In the genomic region with DNA sequence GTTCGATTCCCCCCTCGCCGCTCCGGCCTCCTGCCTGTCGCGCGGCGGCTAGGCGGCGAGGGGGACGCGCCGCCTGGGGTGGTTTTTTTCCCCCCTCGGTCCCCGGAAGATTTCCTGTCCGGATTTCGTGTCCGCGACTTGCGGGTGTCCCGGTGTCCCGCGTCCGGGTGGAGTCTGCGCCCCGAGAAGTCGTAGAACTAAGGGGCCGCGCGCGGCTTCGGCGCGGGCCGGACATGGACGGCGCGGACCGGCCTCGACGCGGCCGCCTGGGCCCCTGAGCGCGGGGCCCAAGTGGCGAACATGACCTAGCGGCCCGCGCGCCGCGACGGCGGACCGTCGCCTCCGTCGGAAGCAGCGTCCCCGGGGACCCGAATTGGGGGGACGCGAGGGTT, we compare ENCODE assay signal across 8 mouse cellular contexts. TPM values are rescaled to one million over a fixed set of nuclear protein-coding genes. Genes with fewer than 3 reads are reported as not detected.
DNase-seq lines count a peak whose midpoint lies in the region; ATAC-seq and TF ChIP-seq lines count a peak whose summit lies in the region.

No protein-coding gene starts in this region.

- DNase-seq in testis, postnatal 10 days (ENCODE audit: low spot score), result no peak
- DNase-seq in liver, embryonic 11.5 days (ENCODE audit: low spot score), result no peak
- DNase-seq in stomach, postnatal 0 days (ENCODE audit: low spot score), result no peak
- no peak for DNase-seq in cerebellum, postnatal 4 days (ENCODE audit: low spot score in 2 of 2)
- no peak for DNase-seq in spleen, postnatal 4 days (ENCODE audit: low spot score in 2 of 2)

- H3K27me3 ChIP-seq in erythroblast, embryonic 14.5 days (ENCODE audit: control insufficient read depth), result no peaks in the 10 kb centered on the region
- H3K27me3 ChIP-seq in testis, adult 2 months (ENCODE audit: control insufficient read depth, insufficient read depth, low read length), result no peaks in the 10 kb centered on the region
- H3K27me3 ChIP-seq in liver, embryonic 11.5 days (replicated peaks; ENCODE audit: control insufficient read depth, insufficient read depth, low read length), result no peaks in the 10 kb centered on the region
- H3K27me3 ChIP-seq in stomach, postnatal 0 days (ENCODE audit: control insufficient read depth, insufficient read depth, low read length), result no peaks in the 10 kb centered on the region

- H3K9ac ChIP-seq in liver, embryonic 11.5 days (ENCODE audit: low read depth, low read length), result peak overlapping the region; percentile 99
- peak overlapping the region; percentile 90 for H3K9ac ChIP-seq in stomach, postnatal 0 days (ENCODE audit: low read length)

- peak overlapping the region; percentile 96 for H3K4me2 ChIP-seq in liver, embryonic 11.5 days
- H3K4me2 ChIP-seq in stomach, postnatal 0 days (replicated peaks; ENCODE audit: low read depth), result peak overlapping the region; percentile 90

- under 1% methylated on average over 63 of the region's 63 CpGs for WGBS in liver, embryonic 11.5 days
- WGBS in stomach, postnatal 0 days, result under 1% methylated on average over 63 of the region's 63 CpGs

- TF ChIP-seq CTCF in testis, adult 2 months (IDR thresholded peaks at IDR 0.05; ENCODE audit: control insufficient read depth, insufficient read depth, insufficient replicate concordance, low read depth, low read length), result no peak
- TF ChIP-seq CTCF in stomach, postnatal 0 days (IDR thresholded peaks at IDR 0.05; ENCODE audit: low read depth), result no peak

- H3K27ac ChIP-seq in testis, adult 2 months (ENCODE audit: control insufficient read depth, insufficient read depth, low read depth, low read length), result peak overlapping the region; percentile 87
- peak overlapping the region; percentile 87 for H3K27ac ChIP-seq in liver, embryonic 11.5 days (ENCODE audit: low read depth, low read length)
- peak overlapping the region; percentile 91 for H3K27ac ChIP-seq in stomach, postnatal 0 days (replicated peaks)

- no peak for TF ChIP-seq POLR2A in testis, adult 2 months (IDR thresholded peaks at IDR 0.05; ENCODE audit: control insufficient read depth, low read depth, low read length)

- no peak for TF ChIP-seq EP300 in stomach, postnatal 0 days (optimal IDR thresholded peaks at IDR 0.05)

- H3K9me3 ChIP-seq in erythroblast, embryonic 14.5 days (ENCODE audit: control insufficient read depth, low read length), result peaks cover 2% of the 10 kb centered on the region
- H3K9me3 ChIP-seq in liver, embryonic 11.5 days (ENCODE audit: control insufficient read depth, low read length), result no peaks in the 10 kb centered on the region
- no peaks in the 10 kb centered on the region for H3K9me3 ChIP-seq in stomach, postnatal 0 days (ENCODE audit: control insufficient read depth, low read length)

- H3K4me1 ChIP-seq in erythroblast, embryonic 14.5 days (ENCODE audit: control insufficient read depth), result peaks cover 66% of the 10 kb centered on the region
- peaks cover 23% of the 10 kb centered on the region for H3K4me1 ChIP-seq in testis, adult 2 months (ENCODE audit: control insufficient read depth, insufficient read depth, low read length)
- H3K4me1 ChIP-seq in liver, embryonic 11.5 days (replicated peaks; ENCODE audit: control insufficient read depth, insufficient read depth, low read length), result peaks cover 33% of the 10 kb centered on the region
- H3K4me1 ChIP-seq in stomach, postnatal 0 days (replicated peaks; ENCODE audit: control insufficient read depth, insufficient read depth), result peaks cover 10% of the 10 kb centered on the region; the same call in 1 of the 2 replicates

- peaks cover 48% of the 10 kb centered on the region for H3K36me3 ChIP-seq in erythroblast, embryonic 14.5 days (ENCODE audit: control insufficient read depth)
- no peaks in the 10 kb centered on the region; the same call in 1 of the 2 replicates for H3K36me3 ChIP-seq in testis, adult 2 months (ENCODE audit: control insufficient read depth, insufficient read depth, low read length)
- peaks cover 19% of the 10 kb centered on the region for H3K36me3 ChIP-seq in liver, embryonic 11.5 days (ENCODE audit: control insufficient read depth, insufficient read depth, low read length)
- 0 out of 2 replicates have a peak, but pooled peaks cover 3% of the 10 kb centered on the region for H3K36me3 ChIP-seq in stomach, postnatal 0 days (ENCODE audit: control insufficient read depth, insufficient read depth, low read length)

- H3K4me3 ChIP-seq in erythroblast, embryonic 14.5 days (replicated peaks), result peak overlapping the region; percentile 79
- H3K4me3 ChIP-seq in testis, adult 2 months (ENCODE audit: control insufficient read depth, low read depth, low read length), result peak overlapping the region; percentile 79
- H3K4me3 ChIP-seq in liver, embryonic 11.5 days (ENCODE audit: low read depth, low read length), result peak overlapping the region; percentile 97
- H3K4me3 ChIP-seq in stomach, postnatal 0 days (ENCODE audit: low read depth, low read length), result peak overlapping the region; percentile 91

- no peak for ATAC-seq in erythroblast, adult 5-6 weeks (replicated peaks; ENCODE audit: low FRiP score, poor library complexity, severe bottlenecking)
- no peak for ATAC-seq in liver, embryonic 11.5 days (replicated peaks; ENCODE audit: low FRiP score)
- no peak for ATAC-seq in stomach, postnatal 0 days (ENCODE audit: low FRiP score, low TSS enrichment)

RNA-seq across cellular contexts. Expression of a gene that starts 0.3 kb away (rescaled TPM):
- polyA plus RNA-seq in erythroblast, embryonic 14.5 days (2012), result 69.2 and 71.6 TPM in 2 replicates
- total RNA-seq in erythroblast, adult 5-6 weeks (2015; ENCODE audit: low replicate concordance), result 47.7 and 60.0 TPM in 2 replicates
- total RNA-seq in erythroblast, adult 5-6 weeks (2017; ENCODE audit: low replicate concordance), result 152 and 195 TPM in 2 replicates
- polyA plus RNA-seq in testis, adult 2 months (2012; rRNA removed), result 215 and 222 TPM in 2 replicates
- polyA plus RNA-seq in liver, embryonic 11.5 days (2014; fragmentation: Nextera tagmentation; extraction: Ambion mirVana), result 25.1 and 33.5 TPM in 2 replicates
- 10.3 and 11.2 TPM in 2 replicates for polyA plus RNA-seq in stomach, postnatal 0 days (2015; fragmentation: Nextera tagmentation; extraction: Ambion mirVana)

RNA-seq across cellular contexts. Expression of a gene that starts 10.6 kb away (rescaled TPM):
- 3.4 and 3.9 TPM in 2 replicates for polyA plus RNA-seq in erythroblast, embryonic 14.5 days (2012)
- total RNA-seq in erythroblast, adult 5-6 weeks (2015; ENCODE audit: low replicate concordance), result 9.2 and 12.5 TPM in 2 replicates
- 17.1 and 20.9 TPM in 2 replicates for total RNA-seq in erythroblast, adult 5-6 weeks (2017; ENCODE audit: low replicate concordance)
- polyA plus RNA-seq in testis, adult 2 months (2012; rRNA removed), result 13.9 and 14.0 TPM in 2 replicates
- 17.7 and 19.2 TPM in 2 replicates for polyA plus RNA-seq in liver, embryonic 11.5 days (2014; fragmentation: Nextera tagmentation; extraction: Ambion mirVana)
- polyA plus RNA-seq in stomach, postnatal 0 days (2015; fragmentation: Nextera tagmentation; extraction: Ambion mirVana), result 10.7 and 11.0 TPM in 2 replicates

RNA-seq across cellular contexts. Expression of a gene that starts 22.5 kb away (rescaled TPM):
- polyA plus RNA-seq in erythroblast, embryonic 14.5 days (2012), result 139 and 144 TPM in 2 replicates
- total RNA-seq in erythroblast, adult 5-6 weeks (2015; ENCODE audit: low replicate concordance), result 43.3 and 48.8 TPM in 2 replicates
- total RNA-seq in erythroblast, adult 5-6 weeks (2017; ENCODE audit: low replicate concordance), result 12.1 and 17.3 TPM in 2 replicates
- 241 and 347 TPM in 2 replicates for polyA plus RNA-seq in testis, adult 2 months (2012; rRNA removed)
- 482 and 514 TPM in 2 replicates for polyA plus RNA-seq in liver, embryonic 11.5 days (2014; fragmentation: Nextera tagmentation; extraction: Ambion mirVana)
- polyA plus RNA-seq in stomach, postnatal 0 days (2015; fragmentation: Nextera tagmentation; extraction: Ambion mirVana), result 679 and 705 TPM in 2 replicates

RNA-seq across cellular contexts. Expression of a gene that starts 24.7 kb away (rescaled TPM):
- polyA plus RNA-seq in erythroblast, embryonic 14.5 days (2012), result 0.15 and 0.52 TPM in 2 replicates
- total RNA-seq in erythroblast, adult 5-6 weeks (2015; ENCODE audit: low replicate concordance), result not detected in 2 replicates
- total RNA-seq in erythroblast, adult 5-6 weeks (2017; ENCODE audit: low replicate concordance), result not detected in 2 replicates
- polyA plus RNA-seq in testis, adult 2 months (2012; rRNA removed), result 3.8 and 5.1 TPM in 2 replicates
- polyA plus RNA-seq in liver, embryonic 11.5 days (2014; fragmentation: Nextera tagmentation; extraction: Ambion mirVana), result 2.8 and 3.1 TPM in 2 replicates
- 4.2 and 4.3 TPM in 2 replicates for polyA plus RNA-seq in stomach, postnatal 0 days (2015; fragmentation: Nextera tagmentation; extraction: Ambion mirVana)

RNA-seq across cellular contexts. Expression of a gene that starts 32.1 kb away (rescaled TPM):
- polyA plus RNA-seq in erythroblast, embryonic 14.5 days (2012), result 7.0 and 9.3 TPM in 2 replicates
- total RNA-seq in erythroblast, adult 5-6 weeks (2015; ENCODE audit: low replicate concordance), result 5.0 and 7.7 TPM in 2 replicates
- 3.9 and 7.4 TPM in 2 replicates for total RNA-seq in erythroblast, adult 5-6 weeks (2017; ENCODE audit: low replicate concordance)
- polyA plus RNA-seq in testis, adult 2 months (2012; rRNA removed), result 70.1 and 79.2 TPM in 2 replicates
- 19.2 and 20.1 TPM in 2 replicates for polyA plus RNA-seq in liver, embryonic 11.5 days (2014; fragmentation: Nextera tagmentation; extraction: Ambion mirVana)
- 8.5 and 9.6 TPM in 2 replicates for polyA plus RNA-seq in stomach, postnatal 0 days (2015; fragmentation: Nextera tagmentation; extraction: Ambion mirVana)
